Mouse (Mus musculus): Measurements from ENCODE around the gene Tex26. TPM values are rescaled to one million over a fixed set of nuclear protein-coding genes. Genes with fewer than 3 reads are reported as not detected.

Gene Tex26
- polyA plus RNA-seq, 1 experiment from 2014 or later = 0.51 TPM

DNA sequence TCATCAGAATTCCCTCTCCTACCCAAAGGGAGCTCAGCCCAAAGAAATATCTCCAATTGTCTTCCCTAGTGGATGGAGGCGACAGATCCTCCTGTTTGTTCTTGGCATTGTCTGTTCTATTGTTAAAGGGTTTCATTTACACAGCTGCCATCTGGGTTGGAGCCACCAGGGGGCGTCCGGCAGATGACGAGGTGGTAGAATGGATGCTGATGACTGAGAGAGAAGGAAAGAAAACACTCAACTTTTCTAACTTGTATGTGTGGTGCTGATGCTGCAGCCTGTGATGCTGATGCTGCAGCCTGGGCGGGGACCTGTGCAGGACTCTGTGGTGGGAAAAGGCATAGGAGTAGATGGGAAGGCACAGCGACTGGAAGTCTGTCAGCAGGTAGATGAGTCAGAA lies 14.8 kb downstream of the Tex26 start:
- no peak overlapping the region for H3K27ac ChIP-seq (replicated peaks)
- no peak overlapping the region for H3K9ac ChIP-seq
- H3K4me2 ChIP-seq = no peak overlapping the region
- H3K4me3 ChIP-seq = no peak overlapping the region
- no peak for ATAC-seq (ENCODE audit: extremely low read depth, insufficient number of reproducible peaks, low FRiP score, low TSS enrichment)
- no peaks in the 10 kb centered on the region for H3K27me3 ChIP-seq (replicated peaks)
- no peaks in the 10 kb centered on the region for H3K9me3 ChIP-seq
- H3K4me1 ChIP-seq = 0 out of 2 replicates have a peak, but pooled peaks cover 4% of the 10 kb centered on the region
- WGBS = 23% methylated on average over 6 of the region's 6 CpGs
- H3K36me3 ChIP-seq = no peaks in the 10 kb centered on the region

DNA sequence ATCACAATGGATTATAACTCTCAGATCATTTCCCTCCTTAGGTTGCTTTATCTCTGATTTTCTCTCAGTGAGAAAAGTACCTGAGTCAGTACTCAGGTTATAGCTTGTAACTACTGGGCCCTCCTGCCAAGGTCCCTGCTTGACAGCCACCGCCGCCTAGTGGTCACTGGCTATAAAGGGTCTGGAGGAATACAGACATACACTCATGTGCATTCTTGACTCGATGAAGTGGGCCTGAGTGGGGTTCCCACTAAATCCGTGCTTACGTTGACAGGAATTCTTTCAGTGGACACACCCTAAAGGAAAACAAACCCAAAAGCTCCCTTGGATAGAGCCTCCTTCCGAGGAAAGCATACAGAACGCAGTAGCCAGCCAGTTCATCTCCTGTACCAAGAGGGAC lies 17.1 kb downstream of the Tex26 start:
- 68% methylated on average over 7 of the region's 7 CpGs for WGBS
- Histone ChIP-seq H3K4me1 (0 out of 2 replicates have a peak, but pooled peaks cover 4% of the 10 kb centered on the region), H3K9ac (no peak overlapping the region), H3K4me2 (no peak overlapping the region), H3K36me3 (no peaks in the 10 kb centered on the region), H3K4me3 (no peak overlapping the region), H3K9me3 (no peaks in the 10 kb centered on the region), H3K27me3 (replicated peaks) (no peaks in the 10 kb centered on the region), H3K27ac (replicated peaks) (no peak overlapping the region)
- ATAC-seq (ENCODE audit: extremely low read depth, insufficient number of reproducible peaks, low FRiP score, low TSS enrichment) = no peak

DNA sequence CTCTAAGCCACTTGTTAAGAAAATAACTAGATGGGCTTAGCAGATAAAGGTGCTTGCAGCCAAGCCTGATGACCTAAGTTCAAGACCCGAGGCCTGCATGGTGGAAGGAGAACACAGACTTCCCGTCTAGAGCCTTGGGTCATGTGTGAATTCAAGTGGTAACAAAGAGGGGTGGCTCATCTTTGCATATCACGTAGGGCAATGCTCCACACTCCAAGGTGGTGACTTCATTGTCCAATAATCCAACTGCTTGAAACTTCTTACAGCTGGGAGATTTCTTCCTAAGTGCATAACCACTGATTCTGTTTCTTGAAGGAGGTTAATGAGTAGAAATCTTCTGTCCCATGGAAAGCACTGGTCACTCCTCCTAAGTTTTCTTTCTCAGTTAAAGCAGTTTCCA lies 22.6 kb downstream of the Tex26 start:
- no peak overlapping the region for H3K9ac ChIP-seq
- 59% methylated on average over 3 of the region's 3 CpGs for WGBS
- no peaks in the 10 kb centered on the region for H3K36me3 ChIP-seq
- H3K27me3 ChIP-seq (replicated peaks) = 0 out of 2 replicates have a peak, but pooled peaks cover 4% of the 10 kb centered on the region
- H3K27ac ChIP-seq (replicated peaks) = no peak overlapping the region
- peaks cover 26% of the 10 kb centered on the region for H3K4me1 ChIP-seq
- H3K9me3 ChIP-seq = no peaks in the 10 kb centered on the region
- H3K4me2 ChIP-seq = no peak overlapping the region
- ATAC-seq (ENCODE audit: extremely low read depth, insufficient number of reproducible peaks, low FRiP score, low TSS enrichment) = no peak
- H3K4me3 ChIP-seq = no peak overlapping the region

DNA sequence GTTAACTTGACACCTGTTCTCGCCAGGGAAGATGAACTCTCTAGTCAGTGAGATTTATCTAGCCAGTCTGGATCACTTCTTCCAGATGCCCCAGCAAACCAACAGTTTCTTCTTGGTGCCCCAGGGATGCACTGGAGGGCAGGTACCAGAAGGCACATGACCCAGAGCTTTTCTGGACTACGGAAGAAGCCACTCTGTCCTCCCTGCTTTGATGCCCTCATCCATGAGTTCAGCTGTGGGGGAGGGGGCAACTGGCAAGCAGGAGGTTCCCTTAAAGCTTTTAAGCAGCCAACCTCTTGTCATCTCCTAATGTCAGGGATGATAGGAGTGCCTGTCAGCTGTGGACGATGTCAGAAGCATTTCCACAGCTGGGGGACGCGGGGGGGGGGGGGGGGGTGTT lies 25.8 kb downstream of the Tex26 start:
- Histone ChIP-seq H3K9me3 (no peaks in the 10 kb centered on the region), H3K4me3 (no peak overlapping the region), H3K36me3 (no peaks in the 10 kb centered on the region), H3K4me1 (peaks cover 26% of the 10 kb centered on the region), H3K27me3 (replicated peaks) (0 out of 2 replicates have a peak, but pooled peaks cover 4% of the 10 kb centered on the region), H3K9ac (no peak overlapping the region), H3K4me2 (no peak overlapping the region), H3K27ac (replicated peaks) (no peak overlapping the region)
- WGBS = 21% methylated on average over 4 of the region's 5 CpGs
- no peak for ATAC-seq (ENCODE audit: extremely low read depth, insufficient number of reproducible peaks, low FRiP score, low TSS enrichment)

DNA sequence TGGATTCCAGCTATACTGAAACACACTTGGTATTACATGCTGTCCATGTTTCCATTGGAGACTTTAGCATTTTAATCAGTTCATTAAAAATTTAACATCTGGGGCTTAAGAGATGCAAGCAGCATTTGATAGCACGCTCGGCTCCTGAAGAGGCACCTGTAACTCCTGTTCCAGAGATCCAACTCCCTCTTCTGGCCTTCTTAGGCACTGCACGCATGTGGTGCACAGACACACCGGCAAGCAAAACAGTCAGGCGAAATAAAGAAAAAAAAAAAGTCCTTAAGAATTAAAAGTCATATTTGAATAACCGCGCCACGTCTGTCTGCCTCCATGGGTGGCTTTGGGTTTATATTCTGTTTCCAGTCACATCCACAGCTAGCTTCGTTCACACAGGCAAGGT lies 34.7 kb downstream of the Tex26 start:
- H3K9ac ChIP-seq = no peak overlapping the region
- no peaks in the 10 kb centered on the region for H3K27me3 ChIP-seq (replicated peaks)
- 90% methylated on average over 9 of the region's 9 CpGs for WGBS
- H3K27ac ChIP-seq (replicated peaks) = no peak overlapping the region
- no peak for ATAC-seq (ENCODE audit: extremely low read depth, insufficient number of reproducible peaks, low FRiP score, low TSS enrichment)
- peaks cover 7% of the 10 kb centered on the region; the same call in 1 of the 2 replicates for H3K9me3 ChIP-seq
- H3K36me3 ChIP-seq = no peaks in the 10 kb centered on the region
- H3K4me3 ChIP-seq = no peak overlapping the region
- H3K4me1 ChIP-seq = no peaks in the 10 kb centered on the region
- H3K4me2 ChIP-seq = no peak overlapping the region

DNA sequence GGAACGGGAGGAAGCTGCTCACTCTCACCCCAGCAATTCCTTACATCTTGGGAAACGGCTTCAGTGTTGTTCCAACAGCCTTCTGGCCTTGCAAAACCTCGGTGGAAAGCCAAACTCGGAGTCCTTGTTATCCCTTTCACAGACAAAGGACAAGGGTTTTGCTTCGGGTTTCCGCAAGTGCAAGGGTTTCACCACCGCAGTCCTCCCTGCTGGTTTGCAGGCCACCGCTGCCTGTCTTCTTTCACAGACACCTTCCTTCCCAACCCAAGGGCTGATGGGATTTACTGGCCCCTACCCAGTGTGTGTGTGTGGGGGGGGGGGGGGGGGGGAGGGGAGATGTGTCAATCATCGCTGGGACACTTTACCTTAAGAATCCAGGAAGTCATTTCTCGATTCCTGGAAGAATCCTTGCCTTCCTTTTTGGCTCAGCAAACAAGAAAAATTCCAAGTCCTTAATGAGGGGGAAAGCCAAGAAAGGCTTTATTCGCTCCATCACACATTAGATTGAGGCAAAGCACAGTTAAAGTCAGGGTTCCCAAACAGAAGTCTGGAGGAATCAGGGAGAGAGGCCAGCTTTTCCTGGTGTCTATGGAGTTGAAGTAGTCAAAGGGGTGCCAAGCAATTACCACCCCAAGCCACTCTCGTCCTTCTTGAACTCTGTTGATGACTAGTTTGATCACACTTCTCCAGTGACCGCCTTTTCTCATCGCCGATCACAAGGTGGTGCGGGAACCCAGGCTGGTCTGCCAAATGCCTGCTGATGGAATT lies 35.4 kb downstream of the Tex26 start:
- no peaks in the 10 kb centered on the region for H3K4me1 ChIP-seq
- H3K27ac ChIP-seq (replicated peaks) = no peak overlapping the region
- H3K4me2 ChIP-seq = no peak overlapping the region
- peaks cover 7% of the 10 kb centered on the region; the same call in 1 of the 2 replicates for H3K9me3 ChIP-seq
- H3K9ac ChIP-seq = no peak overlapping the region
- no peaks in the 10 kb centered on the region for H3K36me3 ChIP-seq
- 83% methylated on average over 16 of the region's 16 CpGs for WGBS
- ATAC-seq (ENCODE audit: extremely low read depth, insufficient number of reproducible peaks, low FRiP score, low TSS enrichment) = no peak
- no peak overlapping the region for H3K4me3 ChIP-seq
- no peaks in the 10 kb centered on the region for H3K27me3 ChIP-seq (replicated peaks)

DNA sequence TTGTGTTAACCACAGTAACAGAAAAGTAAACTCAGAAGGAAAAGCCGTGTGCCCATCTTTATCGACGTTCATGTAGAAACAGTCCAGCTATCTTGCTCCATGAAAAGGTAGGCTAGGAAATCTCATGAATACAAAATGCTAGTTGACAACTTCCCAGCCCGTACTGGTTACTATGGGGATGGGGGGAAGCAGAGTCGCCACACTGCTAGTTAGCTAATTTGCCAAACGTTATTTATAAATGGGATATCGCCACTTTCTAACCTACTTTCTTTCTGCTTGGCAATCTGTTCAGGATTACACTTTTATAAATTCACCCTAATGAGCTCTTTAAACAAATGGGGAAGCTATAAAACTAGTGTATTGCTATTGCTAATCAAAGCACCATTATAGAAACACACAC lies 42.5 kb downstream of the Tex26 start:
- Histone ChIP-seq H3K36me3 (no peaks in the 10 kb centered on the region), H3K4me1 (no peaks in the 10 kb centered on the region), H3K27me3 (replicated peaks) (no peaks in the 10 kb centered on the region), H3K27ac (replicated peaks) (no peak overlapping the region), H3K9me3 (no peaks in the 10 kb centered on the region), H3K4me3 (no peak overlapping the region), H3K9ac (no peak overlapping the region), H3K4me2 (no peak overlapping the region)
- no peak for ATAC-seq (ENCODE audit: extremely low read depth, insufficient number of reproducible peaks, low FRiP score, low TSS enrichment)
- 88% methylated on average over 7 of the region's 7 CpGs for WGBS

DNA sequence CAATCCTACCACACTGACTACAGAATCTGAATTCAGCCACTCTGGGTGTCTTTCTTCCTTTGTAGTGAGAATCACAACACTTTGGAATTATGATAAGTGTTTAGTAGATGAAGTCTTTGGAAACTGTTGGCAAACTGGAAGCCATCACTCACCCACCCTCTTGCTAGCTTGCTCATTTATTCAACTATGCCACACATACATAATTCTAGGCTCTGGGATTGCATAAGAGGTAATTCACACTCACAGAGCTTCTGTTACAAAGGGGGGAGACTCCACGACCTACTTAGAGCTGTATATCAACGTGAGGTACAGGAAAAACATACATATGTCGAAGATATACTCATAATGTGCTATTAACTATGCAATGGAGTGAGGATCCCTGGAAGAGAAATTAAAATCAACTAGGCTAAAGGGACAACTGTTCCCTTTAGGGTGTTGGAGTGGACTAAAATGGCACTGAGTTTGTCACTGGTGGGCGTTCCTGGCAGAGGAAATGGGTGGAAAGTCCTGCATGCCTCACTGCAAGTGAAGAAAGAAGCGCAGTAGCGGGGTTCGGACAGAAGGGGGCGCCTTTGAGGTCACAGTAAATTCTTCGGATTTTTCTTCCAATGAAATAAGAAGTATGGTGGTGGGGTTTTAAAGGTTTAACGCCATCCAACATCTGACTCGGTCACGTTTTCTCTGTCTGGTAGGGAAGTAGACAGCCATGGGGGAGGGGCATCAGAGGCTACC lies 44.0 kb downstream of the Tex26 start:
- H3K27me3 ChIP-seq (replicated peaks) = no peaks in the 10 kb centered on the region
- no peak overlapping the region for H3K4me3 ChIP-seq
- no peak overlapping the region for H3K4me2 ChIP-seq
- ATAC-seq (ENCODE audit: extremely low read depth, insufficient number of reproducible peaks, low FRiP score, low TSS enrichment) = no peak
- H3K27ac ChIP-seq (replicated peaks) = no peak overlapping the region
- H3K9ac ChIP-seq = no peak overlapping the region
- no peaks in the 10 kb centered on the region for H3K4me1 ChIP-seq
- no peaks in the 10 kb centered on the region for H3K36me3 ChIP-seq
- 58% methylated on average over 12 of the region's 12 CpGs for WGBS
- no peaks in the 10 kb centered on the region for H3K9me3 ChIP-seq

DNA sequence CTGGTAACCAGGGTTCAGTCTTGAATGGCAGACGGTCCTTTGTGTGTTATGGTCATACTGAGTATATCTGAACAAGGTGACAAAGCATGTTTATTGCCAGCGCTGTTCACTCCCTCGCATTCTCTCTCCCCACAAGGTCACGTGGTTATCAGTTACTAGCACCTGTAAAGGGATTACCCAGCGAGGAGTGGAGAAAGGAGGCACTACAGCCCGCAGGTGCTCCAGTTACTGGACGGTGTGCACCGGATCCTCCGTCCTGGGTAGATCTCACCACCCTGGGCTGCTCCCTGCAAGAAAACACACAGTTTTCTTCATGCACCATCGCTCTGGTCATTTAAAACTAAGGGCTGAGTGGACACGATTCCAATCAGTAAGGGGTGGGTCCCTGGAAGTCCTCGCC lies 44.8 kb downstream of the Tex26 start:
- Histone ChIP-seq H3K4me3 (no peak overlapping the region), H3K27me3 (replicated peaks) (no peaks in the 10 kb centered on the region), H3K36me3 (no peaks in the 10 kb centered on the region), H3K9me3 (no peaks in the 10 kb centered on the region), H3K27ac (replicated peaks) (no peak overlapping the region), H3K4me1 (no peaks in the 10 kb centered on the region), H3K9ac (no peak overlapping the region), H3K4me2 (no peak overlapping the region)
- ATAC-seq (ENCODE audit: extremely low read depth, insufficient number of reproducible peaks, low FRiP score, low TSS enrichment) = no peak
- WGBS = 58% methylated on average over 12 of the region's 12 CpGs

DNA sequence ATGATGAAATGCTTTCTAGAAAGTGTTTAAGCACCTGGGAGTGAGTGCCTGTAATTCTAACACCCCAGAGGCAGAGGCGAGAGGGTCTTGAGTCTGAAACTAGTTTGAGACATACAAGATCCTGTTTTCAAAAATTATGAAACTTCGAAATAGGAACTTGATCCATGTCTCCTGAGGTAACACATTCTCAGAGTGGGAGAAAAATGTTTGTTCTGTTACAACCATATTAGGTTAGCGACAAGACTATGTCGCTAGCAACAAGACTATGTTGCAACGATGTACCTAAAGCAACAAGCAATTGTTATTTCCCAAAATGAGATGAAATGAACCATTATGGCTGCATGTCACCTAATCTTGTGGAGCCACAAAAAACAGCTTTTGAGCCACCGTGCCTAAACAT lies 46.0 kb downstream of the Tex26 start:
- no peaks in the 10 kb centered on the region for H3K9me3 ChIP-seq
- ATAC-seq (ENCODE audit: extremely low read depth, insufficient number of reproducible peaks, low FRiP score, low TSS enrichment) = no peak
- 0 out of 2 replicates have a peak, but pooled peaks cover 4% of the 10 kb centered on the region for H3K27me3 ChIP-seq (replicated peaks)
- no peak overlapping the region for H3K9ac ChIP-seq
- 83% methylated on average over 6 of the region's 6 CpGs for WGBS
- no peak overlapping the region for H3K4me2 ChIP-seq
- H3K4me1 ChIP-seq = no peaks in the 10 kb centered on the region
- no peaks in the 10 kb centered on the region for H3K36me3 ChIP-seq
- H3K4me3 ChIP-seq = no peak overlapping the region
- no peak overlapping the region for H3K27ac ChIP-seq (replicated peaks)

DNA sequence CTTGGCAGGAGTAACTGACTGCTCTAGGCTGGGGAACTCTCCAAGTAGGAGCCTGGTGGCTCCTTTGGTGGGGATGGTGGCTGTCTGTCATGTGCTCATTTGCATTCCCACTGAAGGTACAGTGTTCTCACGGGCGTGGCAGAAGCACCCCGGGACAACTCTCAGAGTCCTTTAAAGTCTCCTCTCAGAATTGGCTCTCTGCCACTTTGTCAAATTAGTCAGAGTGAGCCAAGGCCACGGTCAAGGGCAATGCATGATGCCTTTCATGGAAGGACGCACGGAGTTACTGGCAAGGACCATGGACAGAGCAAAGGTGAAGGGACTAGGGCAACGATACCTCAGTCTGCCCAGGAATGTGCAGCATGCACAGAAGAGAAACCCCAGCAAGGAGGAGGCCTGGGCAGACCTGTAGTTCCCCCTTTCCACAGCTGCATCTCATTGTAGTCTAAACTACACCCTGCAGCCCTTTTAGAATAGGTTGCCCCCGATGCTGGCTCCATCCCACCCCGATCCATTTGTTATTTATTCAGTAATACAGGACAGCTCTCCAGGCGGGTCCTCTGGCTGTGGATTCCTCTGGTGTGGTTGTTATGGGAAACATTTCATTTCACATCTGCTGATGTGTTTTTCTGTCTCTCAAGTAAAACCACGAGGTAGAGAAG lies 49.0 kb downstream of the Tex26 start:
- Histone ChIP-seq H3K4me3 (no peak overlapping the region), H3K9ac (no peak overlapping the region), H3K9me3 (no peaks in the 10 kb centered on the region), H3K27me3 (replicated peaks) (0 out of 2 replicates have a peak, but pooled peaks cover 4% of the 10 kb centered on the region), H3K4me2 (no peak overlapping the region), H3K4me1 (peaks cover 6% of the 10 kb centered on the region; the same call in 1 of the 2 replicates), H3K36me3 (no peaks in the 10 kb centered on the region), H3K27ac (replicated peaks) (no peak overlapping the region)
- no peak for ATAC-seq (ENCODE audit: extremely low read depth, insufficient number of reproducible peaks, low FRiP score, low TSS enrichment)
- WGBS = 35% methylated on average over 11 of the region's 11 CpGs
